Mouse (Mus musculus): ENCODE data around the gene Shh. TPM values are rescaled to one million over a fixed set of nuclear protein-coding genes. Genes with fewer than 3 reads are reported as not detected.

Gene Shh
- polyA plus RNA-seq, 1 experiment from 2014 or later: 0.50 TPM

- ATAC-seq (ENCODE audit: low FRiP score, low TSS enrichment): no peak
- Histone ChIP-seq H3K27me3 (ENCODE audit: control insufficient read depth, insufficient read depth, low read length) (no peaks in the 10 kb centered on the region), H3K4me2 (replicated peaks; ENCODE audit: low read depth, low read length) (no peak overlapping the region), H3K27ac (ENCODE audit: low read depth, low read length) (no peak overlapping the region), H3K36me3 (ENCODE audit: control insufficient read depth, insufficient read depth, low read length) (peaks cover 85% of the 10 kb centered on the region), H3K4me3 (ENCODE audit: low read length) (no peak overlapping the region), H3K9ac (ENCODE audit: low read depth, low read length) (no peak overlapping the region), H3K4me1 (ENCODE audit: control insufficient read depth, insufficient read depth, low read length) (no peaks in the 10 kb centered on the region), H3K9me3 (ENCODE audit: control insufficient read depth, low read length) (no peaks in the 10 kb centered on the region)
- WGBS: 92% methylated on average over 3 of the region's 3 CpGs
These were observed 53.0 kb downstream of the Shh start for GRCm38 (mm10) chr5:28414076-28414475.

GRCm38 (mm10) chr5:28413533-28413932 is 53.5 kb downstream of the Shh start:
- WGBS: 96% methylated on average over 5 of the region's 5 CpGs
- no peak overlapping the region for H3K9ac ChIP-seq (ENCODE audit: low read depth, low read length)
- no peaks in the 10 kb centered on the region for H3K4me1 ChIP-seq (ENCODE audit: control insufficient read depth, insufficient read depth, low read length)
- no peaks in the 10 kb centered on the region for H3K27me3 ChIP-seq (ENCODE audit: control insufficient read depth, insufficient read depth, low read length)
- no peak overlapping the region for H3K4me3 ChIP-seq (ENCODE audit: low read length)
- H3K36me3 ChIP-seq (ENCODE audit: control insufficient read depth, insufficient read depth, low read length): peaks cover 85% of the 10 kb centered on the region
- no peak for ATAC-seq (ENCODE audit: low FRiP score, low TSS enrichment)
- no peak overlapping the region for H3K4me2 ChIP-seq (replicated peaks; ENCODE audit: low read depth, low read length)
- H3K9me3 ChIP-seq (ENCODE audit: control insufficient read depth, low read length): no peaks in the 10 kb centered on the region
- no peak overlapping the region for H3K27ac ChIP-seq (ENCODE audit: low read depth, low read length)

GRCm38 (mm10) chr5:28412006-28412685 is 54.9 kb downstream of the Shh start:
- no peaks in the 10 kb centered on the region for H3K4me1 ChIP-seq (ENCODE audit: control insufficient read depth, insufficient read depth, low read length)
- ATAC-seq (ENCODE audit: low FRiP score, low TSS enrichment): no peak
- H3K4me3 ChIP-seq (ENCODE audit: low read length): no peak overlapping the region
- WGBS: 91% methylated on average over 2 of the region's 2 CpGs
- no peaks in the 10 kb centered on the region for H3K9me3 ChIP-seq (ENCODE audit: control insufficient read depth, low read length)
- H3K27me3 ChIP-seq (ENCODE audit: control insufficient read depth, insufficient read depth, low read length): no peaks in the 10 kb centered on the region
- no peak overlapping the region for H3K9ac ChIP-seq (ENCODE audit: low read depth, low read length)
- no peak overlapping the region for H3K4me2 ChIP-seq (replicated peaks; ENCODE audit: low read depth, low read length)
- H3K36me3 ChIP-seq (ENCODE audit: control insufficient read depth, insufficient read depth, low read length): peaks cover 86% of the 10 kb centered on the region
- no peak overlapping the region for H3K27ac ChIP-seq (ENCODE audit: low read depth, low read length)

Other genes with a start within 250 kb of the Shh start
- 0.14 and 0.19 TPM in 2 replicates for gene Cnpy1, start 221.4 kb downstream of the Shh start, polyA plus RNA-seq (2014; fragmentation: Nextera tagmentation; extraction: Ambion mirVana)
- 12.3 and 25.4 TPM in 2 replicates for gene Rbm33, start 150.1 kb downstream of the Shh start, polyA plus RNA-seq (2014; fragmentation: Nextera tagmentation; extraction: Ambion mirVana)

Measured in kidney, embryonic 14.5 days (tissue).